Mouse (Mus musculus): ENCODE measurements around the gene Aagab. TPM values are rescaled to one million over a fixed set of nuclear protein-coding genes. Genes with fewer than 3 reads are reported as not detected.

Aagab gene
- polyA plus RNA-seq, 1 experiment: 18.8 TPM

DNA sequence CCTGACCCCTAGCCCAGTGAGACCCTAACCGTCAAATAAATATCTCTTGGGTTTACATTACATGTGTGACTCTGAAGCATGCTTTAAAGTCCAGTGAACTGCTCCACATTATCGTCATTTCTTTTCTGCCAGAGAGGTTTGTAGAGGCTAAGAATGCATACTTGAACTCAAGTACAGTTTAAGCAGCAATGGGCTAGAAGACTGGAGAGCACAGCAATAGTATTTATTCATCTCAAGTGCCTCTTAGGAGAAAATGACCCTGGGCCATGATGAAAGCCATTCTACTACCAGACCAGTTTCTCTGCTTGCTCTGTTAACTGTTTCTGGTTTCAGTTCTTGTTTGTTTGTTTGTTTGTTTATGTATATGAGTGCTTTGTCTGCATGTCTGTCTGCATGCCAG lies 39.0 kb upstream of the Aagab start:
- Histone ChIP-seq H3K27ac (ENCODE audit: insufficient read depth, low read length) (no peak overlapping the region), H3K9me3 (replicated peaks; ENCODE audit: control insufficient read depth, insufficient read depth, low read length, poor library complexity, severe bottlenecking) (no peaks in the 10 kb centered on the region), H3K4me1 (ENCODE audit: control insufficient read depth, insufficient read depth, low read length) (no peaks in the 10 kb centered on the region), H3K4me3 (ENCODE audit: low read depth, low read length) (no peak overlapping the region), H3K9ac (ENCODE audit: low read depth, poor library complexity, severe bottlenecking) (no peak overlapping the region), H3K36me3 (ENCODE audit: control insufficient read depth, insufficient read depth, low read length, poor library complexity, severe bottlenecking) (no peaks in the 10 kb centered on the region), H3K27me3 (ENCODE audit: control insufficient read depth, insufficient read depth, low read length, poor library complexity, severe bottlenecking) (no peaks in the 10 kb centered on the region)
- TF ChIP-seq POLR2A (IDR thresholded peaks at IDR 0.05; ENCODE audit: insufficient read depth, low read length) (no peak), EP300 (IDR thresholded peaks at IDR 0.05; ENCODE audit: insufficient read depth, low read depth, low read length) (no peak), CTCF (IDR thresholded peaks at IDR 0.05; ENCODE audit: low read depth, low read length) (no peak)

DNA sequence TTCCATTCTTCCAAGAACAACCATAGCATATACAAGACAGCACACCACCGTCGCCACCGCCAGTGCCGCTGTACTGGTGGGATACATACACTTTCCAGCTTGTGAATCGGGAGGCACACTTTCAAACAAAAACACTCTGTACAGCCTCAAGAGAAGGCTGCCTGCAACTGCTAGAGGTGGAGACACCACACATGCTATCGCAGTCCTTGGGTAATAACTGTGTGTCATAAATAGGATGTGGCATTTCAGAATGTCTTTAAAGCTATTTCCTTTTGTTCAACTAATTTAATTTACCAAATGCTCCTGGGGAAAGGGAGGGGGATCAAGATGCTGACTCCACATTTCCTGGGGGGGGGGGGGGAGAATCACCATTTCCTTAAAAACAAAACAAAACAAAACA lies 34.1 kb upstream of the Aagab start:
- Histone ChIP-seq H3K4me3 (ENCODE audit: low read depth, low read length) (no peak overlapping the region), H3K9ac (ENCODE audit: low read depth, poor library complexity, severe bottlenecking) (no peak overlapping the region), H3K27ac (ENCODE audit: insufficient read depth, low read length) (no peak overlapping the region), H3K9me3 (replicated peaks; ENCODE audit: control insufficient read depth, insufficient read depth, low read length, poor library complexity, severe bottlenecking) (no peaks in the 10 kb centered on the region), H3K4me1 (ENCODE audit: control insufficient read depth, insufficient read depth, low read length) (no peaks in the 10 kb centered on the region), H3K27me3 (ENCODE audit: control insufficient read depth, insufficient read depth, low read length, poor library complexity, severe bottlenecking) (no peaks in the 10 kb centered on the region), H3K36me3 (ENCODE audit: control insufficient read depth, insufficient read depth, low read length, poor library complexity, severe bottlenecking) (no peaks in the 10 kb centered on the region)
- TF ChIP-seq EP300 (IDR thresholded peaks at IDR 0.05; ENCODE audit: insufficient read depth, low read depth, low read length): no peak
- TF ChIP-seq CTCF (IDR thresholded peaks at IDR 0.05; ENCODE audit: low read depth, low read length): no peak
- no peak for TF ChIP-seq POLR2A (IDR thresholded peaks at IDR 0.05; ENCODE audit: insufficient read depth, low read length)

DNA sequence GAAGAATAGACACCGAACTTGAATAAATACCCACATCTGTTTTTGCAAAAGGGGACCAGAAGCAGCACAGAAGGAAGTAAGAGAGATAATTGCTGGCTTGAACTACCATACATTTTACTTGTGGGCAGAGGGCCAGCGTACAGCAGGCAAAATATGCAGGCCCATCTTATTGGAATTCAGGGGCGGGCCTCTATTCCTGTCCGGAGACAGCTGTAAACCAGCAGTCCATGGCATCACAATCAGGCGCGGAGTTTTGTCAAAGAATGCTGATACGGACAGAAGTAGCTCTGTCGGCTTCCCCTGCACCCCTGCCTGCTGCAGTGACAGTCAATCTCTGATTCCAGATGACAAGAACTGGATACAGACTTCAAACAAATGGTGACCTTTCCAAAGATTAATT lies 33.7 kb upstream of the Aagab start:
- Histone ChIP-seq H3K9ac (ENCODE audit: low read depth, poor library complexity, severe bottlenecking) (no peak overlapping the region), H3K9me3 (replicated peaks; ENCODE audit: control insufficient read depth, insufficient read depth, low read length, poor library complexity, severe bottlenecking) (no peaks in the 10 kb centered on the region), H3K4me1 (ENCODE audit: control insufficient read depth, insufficient read depth, low read length) (no peaks in the 10 kb centered on the region), H3K27ac (ENCODE audit: insufficient read depth, low read length) (no peak overlapping the region), H3K27me3 (ENCODE audit: control insufficient read depth, insufficient read depth, low read length, poor library complexity, severe bottlenecking) (no peaks in the 10 kb centered on the region), H3K36me3 (ENCODE audit: control insufficient read depth, insufficient read depth, low read length, poor library complexity, severe bottlenecking) (no peaks in the 10 kb centered on the region), H3K4me3 (ENCODE audit: low read depth, low read length) (no peak overlapping the region)
- no peak for TF ChIP-seq CTCF (IDR thresholded peaks at IDR 0.05; ENCODE audit: low read depth, low read length)
- TF ChIP-seq POLR2A (IDR thresholded peaks at IDR 0.05; ENCODE audit: insufficient read depth, low read length): no peak
- TF ChIP-seq EP300 (IDR thresholded peaks at IDR 0.05; ENCODE audit: insufficient read depth, low read depth, low read length): no peak

DNA sequence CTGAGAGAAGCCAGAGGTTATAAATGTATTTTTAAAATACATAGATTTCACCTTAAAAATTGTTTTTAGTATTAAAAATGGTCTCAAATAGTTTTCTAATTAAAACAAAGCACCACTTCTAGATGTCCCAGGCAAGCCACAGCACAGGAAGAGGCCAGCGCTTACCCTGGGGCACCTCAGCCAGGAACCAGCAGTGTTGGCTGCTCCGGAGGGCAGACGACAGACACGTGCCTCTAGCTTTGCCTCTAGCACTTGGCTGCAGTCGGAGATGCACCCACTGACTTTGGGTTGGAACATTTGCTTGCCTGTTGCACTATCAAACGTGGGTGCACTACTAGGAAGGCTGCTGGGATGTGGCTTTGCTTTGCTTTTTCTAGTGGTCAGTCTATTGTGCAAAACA lies 30.6 kb upstream of the Aagab start:
- Histone ChIP-seq H3K9me3 (replicated peaks; ENCODE audit: control insufficient read depth, insufficient read depth, low read length, poor library complexity, severe bottlenecking) (no peaks in the 10 kb centered on the region), H3K36me3 (ENCODE audit: control insufficient read depth, insufficient read depth, low read length, poor library complexity, severe bottlenecking) (no peaks in the 10 kb centered on the region), H3K27me3 (ENCODE audit: control insufficient read depth, insufficient read depth, low read length, poor library complexity, severe bottlenecking) (no peaks in the 10 kb centered on the region), H3K9ac (ENCODE audit: low read depth, poor library complexity, severe bottlenecking) (no peak overlapping the region), H3K4me1 (ENCODE audit: control insufficient read depth, insufficient read depth, low read length) (no peaks in the 10 kb centered on the region), H3K27ac (ENCODE audit: insufficient read depth, low read length) (no peak overlapping the region), H3K4me3 (ENCODE audit: low read depth, low read length) (no peak overlapping the region)
- no peak for TF ChIP-seq EP300 (IDR thresholded peaks at IDR 0.05; ENCODE audit: insufficient read depth, low read depth, low read length)
- TF ChIP-seq POLR2A (IDR thresholded peaks at IDR 0.05; ENCODE audit: insufficient read depth, low read length): no peak
- TF ChIP-seq CTCF (IDR thresholded peaks at IDR 0.05; ENCODE audit: low read depth, low read length): no peak

DNA sequence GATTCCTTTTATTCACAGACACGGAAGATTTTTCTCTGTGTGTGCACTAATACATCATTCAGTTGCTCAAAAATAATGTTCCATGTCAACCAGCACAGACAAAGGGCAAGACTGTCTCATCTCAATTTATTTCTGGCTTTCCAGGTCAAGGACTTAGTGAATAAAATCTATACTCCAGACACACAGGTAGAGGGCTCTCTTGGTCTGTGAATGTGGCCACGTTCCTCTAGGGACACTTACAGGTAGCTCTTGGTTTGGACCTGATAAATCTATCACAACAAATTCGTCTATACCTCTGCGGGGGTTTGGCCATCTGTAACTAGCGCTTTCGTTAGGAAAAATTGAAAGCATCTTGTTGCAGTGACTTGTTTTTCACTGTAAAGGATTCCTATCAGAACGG lies 29.6 kb upstream of the Aagab start:
- Histone ChIP-seq H3K4me1 (ENCODE audit: control insufficient read depth, insufficient read depth, low read length) (no peaks in the 10 kb centered on the region), H3K9ac (ENCODE audit: low read depth, poor library complexity, severe bottlenecking) (no peak overlapping the region), H3K9me3 (replicated peaks; ENCODE audit: control insufficient read depth, insufficient read depth, low read length, poor library complexity, severe bottlenecking) (no peaks in the 10 kb centered on the region), H3K27ac (ENCODE audit: insufficient read depth, low read length) (no peak overlapping the region), H3K4me3 (ENCODE audit: low read depth, low read length) (no peak overlapping the region), H3K36me3 (ENCODE audit: control insufficient read depth, insufficient read depth, low read length, poor library complexity, severe bottlenecking) (no peaks in the 10 kb centered on the region), H3K27me3 (ENCODE audit: control insufficient read depth, insufficient read depth, low read length, poor library complexity, severe bottlenecking) (no peaks in the 10 kb centered on the region)
- no peak for TF ChIP-seq EP300 (IDR thresholded peaks at IDR 0.05; ENCODE audit: insufficient read depth, low read depth, low read length)
- TF ChIP-seq CTCF (IDR thresholded peaks at IDR 0.05; ENCODE audit: low read depth, low read length): no peak
- no peak for TF ChIP-seq POLR2A (IDR thresholded peaks at IDR 0.05; ENCODE audit: insufficient read depth, low read length)

DNA sequence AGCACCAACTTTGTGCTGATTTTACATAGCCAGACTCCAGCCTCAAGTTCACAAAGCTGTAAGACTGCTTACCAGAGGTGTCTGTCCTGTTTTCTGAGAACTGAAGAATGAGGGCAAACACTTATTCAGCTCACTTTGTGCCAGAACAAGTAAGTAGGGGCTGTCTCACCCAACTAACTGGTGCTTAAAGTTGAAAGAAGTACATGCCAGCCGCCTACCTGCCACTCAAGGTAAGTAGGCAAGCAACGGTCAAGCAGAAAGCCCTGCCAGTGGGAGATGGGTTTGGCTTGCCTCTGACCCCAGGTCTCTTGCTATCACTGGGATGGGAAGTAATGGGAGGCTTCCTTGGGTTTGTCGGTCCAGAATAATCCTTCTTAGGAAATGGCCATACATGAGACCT lies 25.0 kb upstream of the Aagab start:
- H3K4me3 ChIP-seq (ENCODE audit: low read depth, low read length): no peak overlapping the region
- no peaks in the 10 kb centered on the region for H3K4me1 ChIP-seq (ENCODE audit: control insufficient read depth, insufficient read depth, low read length)
- TF ChIP-seq EP300 (IDR thresholded peaks at IDR 0.05; ENCODE audit: insufficient read depth, low read depth, low read length) (no peak), CTCF (IDR thresholded peaks at IDR 0.05; ENCODE audit: low read depth, low read length) (no peak), POLR2A (IDR thresholded peaks at IDR 0.05; ENCODE audit: insufficient read depth, low read length) (no peak)

More for the DNA sequence above, 25.0 kb upstream of the Aagab start:
- Histone ChIP-seq H3K27ac (ENCODE audit: insufficient read depth, low read length) (no peak overlapping the region), H3K27me3 (ENCODE audit: control insufficient read depth, insufficient read depth, low read length, poor library complexity, severe bottlenecking) (no peaks in the 10 kb centered on the region), H3K9ac (ENCODE audit: low read depth, poor library complexity, severe bottlenecking) (no peak overlapping the region), H3K9me3 (replicated peaks; ENCODE audit: control insufficient read depth, insufficient read depth, low read length, poor library complexity, severe bottlenecking) (no peaks in the 10 kb centered on the region), H3K36me3 (ENCODE audit: control insufficient read depth, insufficient read depth, low read length, poor library complexity, severe bottlenecking) (no peaks in the 10 kb centered on the region)
